Comparison of ENCODE assay signal across 18 mouse cellular contexts in the genomic region with DNA sequence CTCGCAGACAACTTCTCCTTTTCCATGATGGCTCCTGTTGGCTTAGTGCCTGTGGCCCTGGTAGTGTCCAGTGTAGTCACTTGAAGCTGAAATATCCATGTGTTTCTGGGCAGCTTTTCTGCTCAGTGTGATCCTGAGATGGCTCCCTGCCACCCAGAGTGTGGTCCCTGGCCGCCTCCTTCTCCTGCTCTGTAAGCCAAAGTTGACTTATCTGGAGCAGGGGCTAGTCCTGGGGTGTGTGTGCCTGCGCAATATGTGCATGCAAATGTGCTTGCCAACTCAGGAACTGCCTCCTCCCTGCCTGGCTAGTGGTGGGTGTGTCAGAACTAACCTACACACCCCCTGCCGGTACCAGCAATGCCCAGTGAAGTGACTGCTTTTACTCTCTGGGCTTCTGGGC. TPM values are rescaled to one million over a fixed set of nuclear protein-coding genes. Genes with fewer than 3 reads are reported as not detected.
DNase-seq lines count a peak whose midpoint lies in the region; ATAC-seq and TF ChIP-seq lines count a peak whose summit lies in the region.
"Had no signal": no experiment of that assay in that cellular context is flagged by ENCODE, and none has a peak within 500 bp of the region (broad histone marks: within the 10 kb centered on the region; RNA-seq: fewer than 3 reads in every experiment).

No protein-coding gene starts in this region.

- no peaks in the 10 kb centered on the region for H3K9me3 ChIP-seq in lung, embryonic 14.5 days (ENCODE audit: low read depth, low read length)
- H3K9me3 ChIP-seq: neural tube, embryonic 12.5 days; stomach, embryonic 15.5 days had no signal

- no peak for TF ChIP-seq CTCF in lung, embryonic 14.5 days (IDR thresholded peaks at IDR 0.05; ENCODE audit: low read depth)

- H3K36me3 ChIP-seq in lung, embryonic 14.5 days (ENCODE audit: insufficient read depth), result peaks cover 49% of the 10 kb centered on the region

- no peaks in the 10 kb centered on the region for H3K27me3 ChIP-seq in lung, embryonic 14.5 days (ENCODE audit: insufficient read depth, low read length)
- H3K27me3 ChIP-seq: CH12.LX; neural tube, embryonic 12.5 days; stomach, embryonic 15.5 days had no signal

- no peak overlapping the region for H3K9ac ChIP-seq in lung, embryonic 14.5 days
- H3K9ac ChIP-seq: neural tube, embryonic 12.5 days; stomach, embryonic 15.5 days had no signal

- H3K4me3 ChIP-seq in lung, embryonic 14.5 days (ENCODE audit: low read depth, low read length), result no peak overlapping the region
- H3K4me3 ChIP-seq: neural tube, embryonic 12.5 days; stomach, embryonic 15.5 days had no signal

- 80% methylated on average over 4 of the region's 4 CpGs for WGBS in lung, embryonic 14.5 days

- no peaks in the 10 kb centered on the region for H3K4me1 ChIP-seq in lung, embryonic 14.5 days (ENCODE audit: insufficient read depth)
- H3K4me1 ChIP-seq: neural tube, embryonic 12.5 days; stomach, embryonic 15.5 days had no signal

- peak; percentile 38; the same call in 1 of the 2 replicates for ATAC-seq in lung, embryonic 14.5 days (ENCODE audit: insufficient read depth)
- no peak for ATAC-seq in megakaryocyte, adult 5-6 weeks (ENCODE audit: poor library complexity, severe bottlenecking)
- ATAC-seq: forebrain, embryonic 14.5 days; hindbrain, embryonic 16.5 days had no signal

- peak; percentile 17 for DNase-seq in adrenal gland, postnatal 14 days
- DNase-seq in adrenal gland, adult 2 months, result no peak
- DNase-seq in lung, embryonic 14.5 days, result no peak
- no peak for DNase-seq in lung, postnatal 4 days
- peak; percentile 80 to 83 for DNase-seq in cerebellum, adult 18-20 months
- DNase-seq in cerebellum, postnatal 36 days, result peak; percentile 86 to 89
- DNase-seq in thymus, postnatal 10 days (ENCODE audit: low spot score in 2 of 2), result no peak
- DNase-seq: heart, postnatal 4 days; kidney, adult 11 months; kidney, postnatal 36 days; liver; spleen, adult 18-20 months had no signal

- no peak overlapping the region for H3K27ac ChIP-seq in lung, embryonic 14.5 days (ENCODE audit: low read depth)
- H3K27ac ChIP-seq: neural tube, embryonic 12.5 days; stomach, embryonic 15.5 days had no signal

- no peak overlapping the region for H3K4me2 ChIP-seq in lung, embryonic 14.5 days
- H3K4me2 ChIP-seq: neural tube, embryonic 12.5 days; stomach, embryonic 15.5 days had no signal

RNA-seq across cellular contexts. Expression of gene Btbd3, which starts 29.4 kb away (rescaled TPM):
- 28.1 and 32.5 TPM in 2 replicates for total RNA-seq in adrenal gland, postnatal 14 days (2021)
- 10 to 100 TPM; 18.3 to 19.7 TPM for total RNA-seq in adrenal gland, adult 2 months (2021)
- 4.1 and 4.5 TPM in 2 replicates for polyA plus RNA-seq in adrenal gland, adult 2 months (2012; rRNA removed)
- polyA plus RNA-seq in lung, embryonic 14.5 days (2014; fragmentation: Nextera tagmentation; extraction: Ambion mirVana), result 47.6 and 47.7 TPM in 2 replicates
- 0.91 and 1.9 TPM in 2 replicates for total RNA-seq in megakaryocyte, adult 5-6 weeks (2015)
- total RNA-seq in megakaryocyte, adult 5-6 weeks (2017), result 0.49 and 1.0 TPM in 2 replicates
- total RNA-seq: CH12.LX had no signal

Comparison
In these comparisons a context has a peak if more than half of its experiments do, and no peak if none do; other contexts are left out.
1. DNase-seq: peak in adrenal gland, postnatal 14 days (single experiment), cerebellum, adult 18-20 months (2 of 2) and cerebellum, postnatal 36 days (2 of 2); none in adrenal gland, adult 2 months (single experiment), lung, embryonic 14.5 days (single experiment), lung, postnatal 4 days (0 of 2) and thymus, postnatal 10 days (0 of 2).